Mouse (Mus musculus) CH12.LX (cell line): ENCODE measurements around the gene Zfp970. TPM values are rescaled to one million over a fixed set of nuclear protein-coding genes. Genes with fewer than 3 reads are reported as not detected.
"Not testable (repeated sequence)": the region's sequence is repeated elsewhere in the genome, so short reads cannot be mapped to it uniquely, and the experiment has no call there.

Experiments used
- DNase-seq: peaks from one replicate; pipeline ENCODE4 v3.0.0-alpha.2; 2013; ENCODE audit errors: extremely low read depth
- H3K27ac ChIP-seq: 2 replicates; pipeline ENCODE4 v1.5.1; 2012; ENCODE audit warnings: low read depth, mild to moderate bottlenecking, control low read depth, moderate library complexity; ENCODE audit not compliant: insufficient read depth
- H3K27me3 ChIP-seq: replicated peaks from 2 replicates; pipeline ENCODE3; 2012; ENCODE audit warnings: inconsistent platforms
- H3K36me3 ChIP-seq, 2 experiments: replicated peaks in 1 of 2; 2 replicates each; pipeline versions ENCODE3 to v1.6.1; 2012; ENCODE audit warnings: inconsistent platforms in 1 of 2, low read length in 1 of 2, mild to moderate bottlenecking in 1 of 2, mixed read lengths in 1 of 2, moderate library complexity in 1 of 2; ENCODE audit not compliant: control insufficient read depth in 1 of 2, insufficient read depth in 1 of 2
- H3K4me1 ChIP-seq, 2 experiments: 2 replicates each; pipeline ENCODE4 v1.6.1; 2012; ENCODE audit warnings: inconsistent platforms in 1 of 2, moderate library complexity in 1 of 2; ENCODE audit not compliant: insufficient read depth in 2 of 2, control insufficient read depth in 1 of 2
- H3K4me2 ChIP-seq: 2 replicates; pipeline ENCODE4 v1.6.1; 2012; ENCODE audit warnings: low read depth, mild to moderate bottlenecking, control low read depth; ENCODE audit not compliant: poor library complexity, insufficient read depth, severe bottlenecking
- H3K4me3 ChIP-seq, 3 experiments: fragments of 150-350 bp in 1 of 3; sonication (generic) in 1 of 3; replicated peaks in 1 of 3; 2 replicates each; pipeline versions ENCODE3 to v1.5.1; 2011 to 2012; ENCODE audit warnings: low read depth in 2 of 3, low read length in 2 of 3, mild to moderate bottlenecking in 2 of 3, moderate library complexity in 2 of 3, control low read depth in 1 of 3, improper control_type of control experiment in 1 of 3, inconsistent platforms in 1 of 3, mixed read lengths in 1 of 3; ENCODE audit not compliant: poor library complexity in 1 of 3
- H3K79me2 ChIP-seq: replicated peaks from 2 replicates; pipeline ENCODE4 v1.6.1; 2012; ENCODE audit warnings: mild to moderate bottlenecking, moderate library complexity; ENCODE audit not compliant: control insufficient read depth, poor library complexity, insufficient read depth, severe bottlenecking; ENCODE audit errors: extremely low read depth
- H3K9ac ChIP-seq: 2 replicates; pipeline ENCODE4 v1.6.1; 2012; ENCODE audit warnings: low read depth, mild to moderate bottlenecking, control low read depth, moderate library complexity; ENCODE audit not compliant: insufficient read depth
- H3K9me3 ChIP-seq: replicated peaks from 2 replicates; pipeline ENCODE3; 2012; ENCODE audit warnings: low read length, inconsistent platforms, mixed read lengths
- BHLHE40 ChIP-seq: IDR thresholded peaks from 2 replicates; pipeline ENCODE4 v1.6.1; 2011; ENCODE audit warnings: mild to moderate bottlenecking, low read depth, low read length, improper control_type of control experiment
- CHD2 ChIP-seq: IDR thresholded peaks from 2 replicates; pipeline ENCODE4 v1.6.1; 2011; ENCODE audit warnings: low read length, improper control_type of control experiment
- E2F4 ChIP-seq: IDR thresholded peaks from 2 replicates; pipeline ENCODE4 v1.6.1; 2011; ENCODE audit warnings: low read depth, low read length, improper control_type of control experiment; ENCODE audit not compliant: insufficient replicate concordance
- ELF1 ChIP-seq: IDR thresholded peaks from 2 replicates; pipeline ENCODE4 v1.6.1; 2014; ENCODE audit warnings: low read depth, mild to moderate bottlenecking, inconsistent platforms, low read length, improper control_type of control experiment
- EP300 ChIP-seq: IDR thresholded peaks from 2 replicates; pipeline ENCODE4 v1.6.1; 2011; ENCODE audit warnings: low read length, improper control_type of control experiment
- IRF4 ChIP-seq: IDR thresholded peaks from 2 replicates; pipeline ENCODE4 v1.6.1; 2014; ENCODE audit warnings: low read depth, mild to moderate bottlenecking, inconsistent platforms, low read length, improper control_type of control experiment
- JUND ChIP-seq: conservative IDR thresholded peaks from 2 replicates; pipeline ENCODE4 v1.6.1; 2011; ENCODE audit warnings: low read depth, low read length, improper control_type of control experiment
- KAT2A ChIP-seq: IDR thresholded peaks from 2 replicates; pipeline ENCODE4 v1.6.1; 2012; ENCODE audit warnings: low read length, improper control_type of control experiment, inconsistent platforms; ENCODE audit not compliant: insufficient replicate concordance
- MAFK ChIP-seq: IDR thresholded peaks from 2 replicates; pipeline ENCODE4 v1.6.1; 2011; ENCODE audit warnings: low read length, improper control_type of control experiment; ENCODE audit not compliant: insufficient replicate concordance
- MAZ ChIP-seq: IDR thresholded peaks from 2 replicates; pipeline ENCODE4 v1.6.1; 2012; ENCODE audit warnings: low read depth, mild to moderate bottlenecking, inconsistent platforms, low read length, improper control_type of control experiment, moderate library complexity
- NELFE ChIP-seq: IDR thresholded peaks from 2 replicates; pipeline ENCODE4 v1.6.1; 2011; ENCODE audit warnings: low read depth, low read length, improper control_type of control experiment
- NRF1 ChIP-seq: IDR thresholded peaks from 2 replicates; pipeline ENCODE4 v1.6.1; 2014; ENCODE audit warnings: low read depth, mild to moderate bottlenecking, inconsistent platforms, low read length, improper control_type of control experiment, moderate library complexity
- PAX5 ChIP-seq: IDR thresholded peaks from 2 replicates; pipeline ENCODE4 v1.6.1; 2012; ENCODE audit warnings: low read length, inconsistent platforms, mixed read lengths
- RAD21 ChIP-seq: IDR thresholded peaks from 2 replicates; pipeline ENCODE4 v1.6.1; 2011; ENCODE audit warnings: low read depth, mild to moderate bottlenecking, low read length, improper control_type of control experiment, moderate library complexity
- RCOR1 ChIP-seq: conservative IDR thresholded peaks from 2 replicates; pipeline ENCODE4 v1.6.1; 2012; ENCODE audit warnings: low read depth, mild to moderate bottlenecking, inconsistent platforms, low read length, improper control_type of control experiment
- SMC3 ChIP-seq: IDR thresholded peaks from 2 replicates; pipeline ENCODE4 v1.6.1; 2011; ENCODE audit warnings: low read depth, low read length, improper control_type of control experiment
- TCF12 ChIP-seq: IDR thresholded peaks from 2 replicates; pipeline ENCODE4 v1.6.1; 2014; ENCODE audit warnings: low read depth, mild to moderate bottlenecking, inconsistent platforms, low read length, improper control_type of control experiment
- USF1 ChIP-seq: IDR thresholded peaks from 2 replicates; pipeline ENCODE4 v1.6.1; 2014; ENCODE audit warnings: low read depth, mild to moderate bottlenecking, inconsistent platforms, low read length, improper control_type of control experiment
- USF2 ChIP-seq: conservative IDR thresholded peaks from 2 replicates; pipeline ENCODE4 v1.6.1; 2011; ENCODE audit warnings: low read depth, low read length, improper control_type of control experiment
- ZNF384 ChIP-seq: IDR thresholded peaks from 2 replicates; pipeline ENCODE4 v1.6.1; 2012; ENCODE audit warnings: low read depth, low read length, improper control_type of control experiment, inconsistent platforms
- dilution Hi-C: fragments of 300-500 bp; cut with MboI; formaldehyde crosslinking; loops from 2 replicates; pipeline ENCODE4 v1.14.3; 2020; ENCODE audit warnings: low sequenced_read_pairs; ENCODE audit not compliant: extremely low pct_unique_long_range_greater_than_20kb, extremely low pct_ligation_motif_present
- in situ Hi-C: fragments of 300-500 bp; cut with MboI; formaldehyde crosslinking; loops from 3 replicates; pipeline ENCODE4 v1.14.3; 2019; ENCODE audit warnings: low sequenced_read_pairs, low pct_ligation_motif_present, low pct_unique_long_range_greater_than_20kb, mixed read lengths
- polyA plus RNA-seq: library from polyadenylated mRNA; unstranded; fragments of >175 nt; gene quantifications from 2 replicates; pipeline ENCODE4 v1.2.1, GENCODE M21; 2012; ENCODE audit warnings: low read depth; ENCODE audit not compliant: insufficient read length
- total RNA-seq, 2 experiments: library from RNA; depleted of rRNA; stranded (reverse); fragments of 300-350 nt in 1 of 2; fragments of >200 nt in 1 of 2; gene quantifications; 2 replicates each; pipeline ENCODE4 v1.2.3; 2012 to 2014

Gene Zfp970
- total and polyA plus RNA-seq, 3 experiments, result 8.1 to 16.7 (median 15.7) TPM

DNA sequence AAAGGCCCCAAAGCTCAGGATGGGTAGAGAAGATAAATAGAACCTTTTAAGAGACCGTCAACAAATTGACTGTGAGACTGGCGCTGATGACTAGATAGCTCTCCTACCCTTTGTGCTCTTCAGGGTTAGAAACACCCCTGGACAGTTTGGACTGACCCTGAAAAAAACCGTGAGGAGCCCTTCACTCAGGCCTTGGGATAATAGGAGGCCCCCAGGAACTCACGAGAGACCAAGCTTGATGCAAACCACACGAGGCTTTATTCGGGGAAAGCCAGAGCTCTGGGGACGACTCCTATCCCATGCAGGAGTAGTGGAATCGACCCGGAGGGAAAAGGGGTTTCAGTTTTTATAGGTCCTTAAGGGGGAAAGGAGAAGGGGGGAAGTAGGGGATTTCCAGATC is 53.2 kb downstream of the Zfp970 start:
- H3K27ac ChIP-seq, H3K4me2 ChIP-seq, dilution Hi-C loops, DNase-seq, H3K79me2 ChIP-seq, H3K4me3 ChIP-seq, in situ Hi-C loops, H3K36me3 ChIP-seq, H3K9me3 ChIP-seq, H3K9ac ChIP-seq, H3K4me1 ChIP-seq, H3K27me3 ChIP-seq: not testable (repeated sequence)

DNA sequence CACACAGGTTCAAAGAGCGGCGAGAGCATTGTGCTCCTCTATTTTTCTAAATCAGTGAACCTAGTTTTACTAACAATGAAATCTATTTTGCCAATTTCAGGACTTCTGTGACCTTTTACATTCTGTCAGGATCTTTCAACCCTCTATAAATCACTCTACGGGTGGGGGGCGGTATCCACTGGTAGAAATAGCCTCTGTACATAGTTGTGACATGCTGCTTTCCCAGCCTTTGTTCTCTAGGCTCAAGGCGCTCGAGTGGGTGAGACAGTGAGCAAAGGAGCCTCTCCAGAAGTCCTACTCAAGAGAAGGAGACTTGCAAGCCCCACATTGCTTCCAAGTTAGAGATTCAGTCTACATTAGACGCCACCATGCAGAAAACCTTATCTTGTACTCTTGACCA is 53.8 kb downstream of the Zfp970 start:
- dilution Hi-C loops, H3K79me2 ChIP-seq, DNase-seq, H3K9ac ChIP-seq, H3K36me3 ChIP-seq, H3K27me3 ChIP-seq, H3K27ac ChIP-seq, H3K4me3 ChIP-seq, H3K9me3 ChIP-seq, H3K4me1 ChIP-seq, H3K4me2 ChIP-seq, in situ Hi-C loops: not testable (repeated sequence)

DNA sequence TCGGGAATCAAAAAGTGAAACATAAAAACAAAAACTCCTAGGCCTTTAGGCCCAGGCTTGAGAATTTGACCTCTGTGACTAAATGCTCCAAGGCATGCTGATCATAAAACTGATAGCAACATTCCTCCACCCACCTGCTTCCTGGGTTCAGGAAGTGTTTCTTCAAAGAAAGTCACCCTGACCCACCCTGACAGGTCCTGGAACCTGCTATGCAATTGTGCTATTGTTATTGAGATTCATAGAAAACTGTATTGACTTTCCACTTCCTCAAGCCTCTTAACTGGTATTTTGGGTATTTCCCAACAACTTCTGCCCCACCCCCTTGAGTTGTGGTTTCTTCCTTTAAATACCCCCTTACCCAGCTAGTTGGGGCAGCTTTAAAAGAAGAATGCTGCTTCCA is 54.4 kb downstream of the Zfp970 start:
- H3K9me3 ChIP-seq, H3K27ac ChIP-seq, H3K79me2 ChIP-seq, in situ Hi-C loops, DNase-seq, H3K36me3 ChIP-seq, H3K4me1 ChIP-seq, dilution Hi-C loops, H3K9ac ChIP-seq, H3K27me3 ChIP-seq, H3K4me2 ChIP-seq, H3K4me3 ChIP-seq: not testable (repeated sequence)

DNA sequence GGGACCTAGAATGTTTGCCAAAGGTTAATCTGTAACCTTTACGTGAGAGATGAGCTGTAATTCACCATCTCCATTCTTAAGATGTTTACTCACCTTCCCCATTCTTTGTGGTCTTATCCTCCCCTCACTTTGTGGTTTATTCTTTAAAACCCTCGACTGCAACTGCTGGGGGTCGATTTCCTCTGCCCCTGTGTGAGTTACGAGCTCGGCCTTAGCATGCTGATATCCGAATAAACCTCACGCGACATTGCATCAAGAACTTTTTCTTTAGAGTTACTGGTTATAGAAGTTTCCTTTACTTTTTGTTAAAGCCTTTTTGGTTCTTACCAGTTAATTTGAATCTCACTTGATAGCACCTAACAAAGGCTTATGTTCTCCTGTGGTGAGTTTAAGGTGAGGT is 55.5 kb downstream of the Zfp970 start:
- TF ChIP-seq BHLHE40 (no peak), E2F4 (no peak), KAT2A (no peak), PAX5 (no peak), TCF12 (no peak), ELF1 (no peak), USF2 (no peak), IRF4 (no peak), MAFK (no peak), JUND (no peak), USF1 (no peak), NELFE (no peak), RAD21 (no peak), CHD2 (no peak), SMC3 (no peak), RCOR1 (no peak), EP300 (no peak), ZNF384 (no peak), NRF1 (no peak), MAZ (no peak)
- no peaks in the 10 kb centered on the region for H3K27me3 ChIP-seq
- dilution Hi-C loops, result no loop called here
- H3K27ac ChIP-seq, result no peak overlapping the region
- no peak overlapping the region for H3K9ac ChIP-seq
- no peaks in the 10 kb centered on the region for H3K4me1 ChIP-seq
- no peak overlapping the region for H3K4me2 ChIP-seq
- no peaks in the 10 kb centered on the region for H3K36me3 ChIP-seq
- H3K79me2 ChIP-seq, result no peaks in the 10 kb centered on the region
- no peak for DNase-seq
- no peak overlapping the region for H3K4me3 ChIP-seq
- peaks cover 2% of the 10 kb centered on the region for H3K9me3 ChIP-seq
- in situ Hi-C loops, result no loop called here
